In the genomic region with DNA sequence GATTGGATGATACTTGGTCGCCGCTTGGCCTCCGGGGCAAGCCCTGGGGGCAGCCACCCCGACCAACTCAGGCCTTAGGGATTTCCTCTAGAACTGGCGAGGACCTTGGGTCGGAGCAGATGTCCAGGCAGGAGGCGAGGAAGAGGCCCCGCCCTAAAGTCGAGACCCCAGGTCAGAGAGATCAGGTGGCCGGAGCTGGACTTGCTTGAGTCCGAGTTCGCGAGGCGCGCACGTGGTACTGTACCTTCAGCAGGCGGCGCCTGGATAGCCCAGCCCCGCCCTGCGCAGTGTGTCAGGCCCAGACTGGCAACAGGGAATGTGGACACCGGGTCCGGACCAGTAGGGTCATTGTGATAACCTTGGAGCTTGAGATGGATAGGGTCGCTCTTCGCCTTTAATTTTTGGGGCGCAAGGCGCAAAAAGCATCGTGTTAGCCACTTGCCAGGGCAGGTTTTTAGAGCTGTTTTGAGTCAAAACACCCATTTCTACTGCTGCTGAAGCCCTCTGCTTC, we compare ENCODE assay signal across 10 mouse cellular contexts. TPM values are rescaled to one million over a fixed set of nuclear protein-coding genes. Genes with fewer than 3 reads are reported as not detected.
DNase-seq lines count a peak whose midpoint lies in the region; ATAC-seq and TF ChIP-seq lines count a peak whose summit lies in the region.
"Had no signal": no experiment of that assay in that cellular context is flagged by ENCODE, and none has a peak within 500 bp of the region (broad histone marks: within the 10 kb centered on the region; RNA-seq: fewer than 3 reads in every experiment).

No protein-coding gene starts in this region.

- TF ChIP-seq CTCF in layer of hippocampus, adult 2 months (conservative IDR thresholded peaks at IDR 0.05), result no peak

- in situ Hi-C loops in ES-E14 (cut with MboI; ENCODE audit: low sequenced_read_pairs in 2 of 2, unreplicated experiment in 2 of 2), result no loop called here

- peak; percentile 46; the same call in 1 of the 2 replicates for ATAC-seq in kidney, embryonic 14.5 days (ENCODE audit: low FRiP score, low TSS enrichment)
- no peak for ATAC-seq in kidney, embryonic 15.5 days (replicated peaks; ENCODE audit: low FRiP score)
- no peak for ATAC-seq in midbrain, embryonic 14.5 days (ENCODE audit: low FRiP score, low TSS enrichment)

- no peak overlapping the region for H3K4me3 ChIP-seq in kidney, embryonic 14.5 days (ENCODE audit: low read length)
- no peak overlapping the region for H3K4me3 ChIP-seq in kidney, embryonic 15.5 days (replicated peaks)
- peak overlapping the region; percentile 18 to 31; a peak in 2 of 4 replicates for H3K4me3 ChIP-seq in ES-E14 (ENCODE audit: insufficient read depth in 1 of 2, low read depth in 1 of 2, low read length in 2 of 2, poor library complexity in 1 of 2, severe bottlenecking in 1 of 2)
- peak overlapping the region; percentile 24 for H3K4me3 ChIP-seq in midbrain, embryonic 14.5 days (replicated peaks; ENCODE audit: low read depth, low read length)
- no peak overlapping the region for H3K4me3 ChIP-seq in layer of hippocampus, adult 2 months
- H3K4me3 ChIP-seq: neural tube, embryonic 13.5 days had no signal

- no peak overlapping the region for H3K27ac ChIP-seq in kidney, embryonic 14.5 days (ENCODE audit: low read depth, low read length)
- H3K27ac ChIP-seq in kidney, embryonic 15.5 days, result no peak overlapping the region
- H3K27ac ChIP-seq in ES-E14 (ENCODE audit: insufficient read depth, low read depth, low read length, poor library complexity, severe bottlenecking), result no peak overlapping the region
- H3K27ac ChIP-seq in midbrain, embryonic 14.5 days (replicated peaks; ENCODE audit: low read depth, low read length), result peak overlapping the region; percentile 81
- H3K27ac ChIP-seq in layer of hippocampus, adult 2 months, result no peak overlapping the region
- H3K27ac ChIP-seq: neural tube, embryonic 13.5 days had no signal

- 2% methylated on average over 27 of the region's 27 CpGs for WGBS in kidney, embryonic 14.5 days
- WGBS in kidney, embryonic 15.5 days, result under 1% methylated on average over 27 of the region's 27 CpGs
- WGBS in midbrain, embryonic 14.5 days, result 1% methylated on average over 27 of the region's 27 CpGs

- no peaks in the 10 kb centered on the region for H3K9me3 ChIP-seq in kidney, embryonic 14.5 days (ENCODE audit: control insufficient read depth, low read length)
- H3K9me3 ChIP-seq in kidney, embryonic 15.5 days (replicated peaks), result no peaks in the 10 kb centered on the region
- no peaks in the 10 kb centered on the region for H3K9me3 ChIP-seq in ES-E14 (ENCODE audit: control insufficient read depth, insufficient read depth, low read depth, low read length)
- no peaks in the 10 kb centered on the region for H3K9me3 ChIP-seq in midbrain, embryonic 14.5 days (ENCODE audit: control insufficient read depth, low read length)
- H3K9me3 ChIP-seq: neural tube, embryonic 13.5 days had no signal

- no peak overlapping the region for H3K4me2 ChIP-seq in kidney, embryonic 14.5 days (replicated peaks; ENCODE audit: low read depth, low read length)
- H3K4me2 ChIP-seq in kidney, embryonic 15.5 days, result no peak overlapping the region
- H3K4me2 ChIP-seq in midbrain, embryonic 14.5 days (ENCODE audit: low read length), result peak overlapping the region; percentile 45
- H3K4me2 ChIP-seq: neural tube, embryonic 13.5 days had no signal

- peaks cover 3% of the 10 kb centered on the region; the same call in 1 of the 2 replicates for H3K4me1 ChIP-seq in kidney, embryonic 14.5 days (ENCODE audit: control insufficient read depth, insufficient read depth, low read length)
- peaks cover 25% of the 10 kb centered on the region for H3K4me1 ChIP-seq in kidney, embryonic 15.5 days
- H3K4me1 ChIP-seq in ES-E14 (ENCODE audit: control insufficient read depth in 2 of 2, insufficient read depth in 2 of 2, low read length in 2 of 2, poor library complexity in 1 of 2), result peaks cover 0 to 2% of the 10 kb centered on the region in 2 experiments; a peak in 1 of 4 replicates
- H3K4me1 ChIP-seq in midbrain, embryonic 14.5 days (ENCODE audit: control insufficient read depth, insufficient read depth, low read length), result no peaks in the 10 kb centered on the region

- H3K9ac ChIP-seq in kidney, embryonic 14.5 days (ENCODE audit: low read depth, low read length), result no peak overlapping the region
- no peak overlapping the region for H3K9ac ChIP-seq in kidney, embryonic 15.5 days
- no peak overlapping the region for H3K9ac ChIP-seq in ES-E14 (ENCODE audit: insufficient read depth, low read depth, low read length, poor library complexity, severe bottlenecking)
- peak overlapping the region; percentile 14; the same call in 1 of the 2 replicates for H3K9ac ChIP-seq in midbrain, embryonic 14.5 days (replicated peaks; ENCODE audit: low read length)
- H3K9ac ChIP-seq: neural tube, embryonic 13.5 days had no signal

- DNase-seq in ES-E14 (ENCODE audit: low read depth, low spot score), result no peak
- DNase-seq in embryo, embryonic 9.5 days (ENCODE audit: extremely low spot score), result peak; percentile 53
- DNase-seq in midbrain, embryonic 14.5 days, result no peak
- no peak for DNase-seq in frontal cortex, adult 2 months (ENCODE audit: extremely low spot score in 1 of 2, low spot score in 1 of 2)
- DNase-seq in layer of hippocampus, adult 2 months (ENCODE audit: low spot score in 2 of 2), result no peak
- DNase-seq: lung, postnatal 10 days had no signal

- peaks cover 84% of the 10 kb centered on the region for H3K27me3 ChIP-seq in kidney, embryonic 14.5 days (ENCODE audit: control insufficient read depth, insufficient read depth, low read length)
- H3K27me3 ChIP-seq in kidney, embryonic 15.5 days, result peaks cover 93% of the 10 kb centered on the region
- peaks cover 81% of the 10 kb centered on the region for H3K27me3 ChIP-seq in midbrain, embryonic 14.5 days (ENCODE audit: control insufficient read depth, insufficient read depth, low read length)

- H3K36me3 ChIP-seq in kidney, embryonic 14.5 days (ENCODE audit: control insufficient read depth, insufficient read depth, low read length), result no peaks in the 10 kb centered on the region
- no peaks in the 10 kb centered on the region for H3K36me3 ChIP-seq in kidney, embryonic 15.5 days
- no peaks in the 10 kb centered on the region for H3K36me3 ChIP-seq in ES-E14 (ENCODE audit: control insufficient read depth, insufficient read depth, low read length, poor library complexity, severe bottlenecking)
- H3K36me3 ChIP-seq in midbrain, embryonic 14.5 days (ENCODE audit: control insufficient read depth, insufficient read depth, low read length), result no peaks in the 10 kb centered on the region
- H3K36me3 ChIP-seq: neural tube, embryonic 13.5 days had no signal

TF ChIP-seq in ES-E14, 5 proteins besides CTCF, POLR2A, EP300 and RAD21:
- TF ChIP-seq MAFK (IDR thresholded peaks at IDR 0.05; ENCODE audit: insufficient read depth, low read depth, low read length) (no peak), ZC3H11A (IDR thresholded peaks at IDR 0.05; ENCODE audit: borderline replicate concordance, low read depth, low read length) (no peak), ZNF384 (IDR thresholded peaks at IDR 0.05; ENCODE audit: low read depth, low read length) (no peak), CHD2 (IDR thresholded peaks at IDR 0.05; ENCODE audit: low read depth, low read length) (no peak), HCFC1 (IDR thresholded peaks at IDR 0.05; ENCODE audit: borderline replicate concordance, insufficient read depth, low read length) (no peak)

RNA-seq across cellular contexts. Expression of a gene that starts 3.9 kb away (rescaled TPM):
- polyA plus RNA-seq in kidney, embryonic 14.5 days (2014; fragmentation: Nextera tagmentation; extraction: Ambion mirVana), result 0.11 and 0.14 TPM in 2 replicates
- 0.01 TPM in 1 of 2 replicates, not detected in the other for polyA plus RNA-seq in kidney, embryonic 15.5 days (2015; fragmentation: Nextera tagmentation; extraction: Ambion mirVana)
- total RNA-seq in ES-E14 (2012; rRNA removed), result 0.13 and 0.21 TPM in 2 replicates
- 9.2 and 11.3 TPM in 2 replicates for polyA plus RNA-seq in midbrain, embryonic 14.5 days (2014; fragmentation: Nextera tagmentation; extraction: Ambion mirVana)
- polyA plus RNA-seq in frontal cortex, adult 2 months (2012; rRNA removed), result 0.04 and 0.08 TPM in 2 replicates
- total RNA-seq in layer of hippocampus, adult 2 months (2021), result under 1 TPM; 0.10 to 0.38 TPM
- total RNA-seq: gastrocnemius, adult 8-10 months had no signal

RNA-seq across cellular contexts. Expression of a gene that starts 41.5 kb away (rescaled TPM):
- 35.0 and 37.9 TPM in 2 replicates for polyA plus RNA-seq in kidney, embryonic 14.5 days (2014; fragmentation: Nextera tagmentation; extraction: Ambion mirVana)
- 38.2 and 38.3 TPM in 2 replicates for polyA plus RNA-seq in kidney, embryonic 15.5 days (2015; fragmentation: Nextera tagmentation; extraction: Ambion mirVana)
- total RNA-seq in ES-E14 (2012; rRNA removed), result 24.5 and 25.1 TPM in 2 replicates
- 38.3 and 39.8 TPM in 2 replicates for polyA plus RNA-seq in midbrain, embryonic 14.5 days (2014; fragmentation: Nextera tagmentation; extraction: Ambion mirVana)
- polyA plus RNA-seq in frontal cortex, adult 2 months (2012; rRNA removed), result 69.6 and 73.2 TPM in 2 replicates
- total RNA-seq in layer of hippocampus, adult 2 months (2021), result 10 to 100 TPM; 72.4 to 80.1 TPM

Comparison
In these comparisons a context has a peak if more than half of its experiments do, and no peak if none do; other contexts are left out.
1. H3K4me3 ChIP-seq: peak in ES-E14 (2 of 2) and midbrain, embryonic 14.5 days (single experiment); none in kidney, embryonic 14.5 days (single experiment), kidney, embryonic 15.5 days (single experiment) and layer of hippocampus, adult 2 months (single experiment).